Mouse (Mus musculus): ENCODE data around the gene Wdfy2.

- TF ChIP-seq CTCF (IDR thresholded peaks at IDR 0.05; ENCODE audit: extremely low read depth, insufficient read length, insufficient replicate concordance, low read depth, low read length): peak; percentile 96
- peak; percentile 35; the same call in 1 of the 2 replicates for TF ChIP-seq POLR2A (IDR thresholded peaks at IDR 0.05; ENCODE audit: low read depth, low read length)
These were observed 395 bp upstream of the Wdfy2 start for GRCm38 (mm10) chr14:62836926-62837640.

Measured in small intestine, adult 2 months (tissue).